Mouse (Mus musculus): ENCODE results near the gene Bicdl1.

Bicdl1 gene

GRCm38 (mm10) chr5:115658352-115658751 is 73.1 kb downstream of the Bicdl1 start:
- TF ChIP-seq GATA4 (IDR thresholded peaks at IDR 0.05; ENCODE audit: insufficient replicate concordance, low read length) = no peak

DNA sequence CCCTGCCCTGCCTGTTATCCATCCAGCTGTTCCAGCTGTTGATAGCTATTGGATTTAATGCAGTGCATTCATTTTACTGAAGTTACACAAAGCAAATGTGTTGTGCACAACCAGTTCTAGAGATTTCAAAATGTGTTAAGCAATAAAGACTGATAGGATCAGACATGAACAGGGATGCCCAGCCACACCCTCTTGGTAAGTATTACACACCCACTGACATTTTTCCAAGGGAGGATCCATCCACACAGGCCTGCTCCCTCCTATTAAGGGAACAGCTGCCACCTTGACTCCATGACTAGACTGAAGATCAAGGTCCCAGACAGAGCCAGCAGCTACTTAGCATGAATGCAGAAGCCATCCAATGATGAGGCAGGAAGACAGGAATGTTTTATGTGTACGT is 74.2 kb downstream of the Bicdl1 start:
- TF ChIP-seq GATA4 (IDR thresholded peaks at IDR 0.05; ENCODE audit: insufficient replicate concordance, low read length) = no peak

DNA sequence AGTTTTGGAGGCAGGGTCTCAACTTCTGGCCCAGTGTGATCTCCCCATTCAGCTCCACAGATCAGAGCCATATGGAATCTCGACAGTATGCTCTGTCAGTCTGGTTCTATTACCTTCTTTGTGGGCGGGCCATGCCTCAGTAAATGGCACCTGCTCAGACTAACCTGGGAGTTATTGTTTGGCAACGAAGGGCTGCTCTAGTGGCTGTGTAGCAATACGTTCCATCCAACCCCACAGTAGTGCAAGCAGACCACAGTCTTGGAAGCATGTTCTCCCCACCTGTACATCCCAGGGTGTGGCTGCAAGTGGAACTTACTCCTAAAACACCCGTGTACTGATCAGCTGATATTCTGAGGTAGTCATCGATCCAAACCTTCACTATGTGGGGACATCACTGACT is 74.7 kb downstream of the Bicdl1 start:
- TF ChIP-seq GATA4 (IDR thresholded peaks at IDR 0.05; ENCODE audit: insufficient replicate concordance, low read length) = no peak

DNA sequence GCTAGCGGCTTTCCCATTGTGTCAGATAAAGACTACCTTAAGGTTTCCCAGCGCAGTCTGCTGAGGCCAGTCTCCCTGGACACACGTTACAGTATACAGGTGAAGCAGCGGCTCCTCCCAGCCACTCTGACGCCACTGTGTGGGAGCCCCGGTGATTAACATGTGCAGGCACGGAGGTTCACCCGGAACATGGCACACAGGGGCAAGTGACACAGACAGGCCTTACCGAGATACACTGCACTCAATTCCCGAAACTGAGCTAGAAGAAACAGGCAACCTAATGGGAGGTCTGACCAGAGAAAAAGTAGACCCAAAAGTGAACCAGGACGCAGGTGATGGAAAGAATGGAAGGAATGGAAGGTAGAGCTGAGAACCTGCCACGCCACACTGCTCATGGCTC is 77.6 kb downstream of the Bicdl1 start:
- TF ChIP-seq GATA4 (IDR thresholded peaks at IDR 0.05; ENCODE audit: insufficient replicate concordance, low read length) = no peak

- TF ChIP-seq GATA4 (IDR thresholded peaks at IDR 0.05; ENCODE audit: insufficient replicate concordance, low read length) = peak; percentile 77; the same call in 1 of the 2 replicates
Observed at GRCm38 (mm10) chr5:115652681-115653575, 78.5 kb downstream of the Bicdl1 start.

GRCm38 (mm10) chr5:115651821-115652220 is 79.6 kb downstream of the Bicdl1 start:
- no peak for TF ChIP-seq GATA4 (IDR thresholded peaks at IDR 0.05; ENCODE audit: insufficient replicate concordance, low read length)

DNA sequence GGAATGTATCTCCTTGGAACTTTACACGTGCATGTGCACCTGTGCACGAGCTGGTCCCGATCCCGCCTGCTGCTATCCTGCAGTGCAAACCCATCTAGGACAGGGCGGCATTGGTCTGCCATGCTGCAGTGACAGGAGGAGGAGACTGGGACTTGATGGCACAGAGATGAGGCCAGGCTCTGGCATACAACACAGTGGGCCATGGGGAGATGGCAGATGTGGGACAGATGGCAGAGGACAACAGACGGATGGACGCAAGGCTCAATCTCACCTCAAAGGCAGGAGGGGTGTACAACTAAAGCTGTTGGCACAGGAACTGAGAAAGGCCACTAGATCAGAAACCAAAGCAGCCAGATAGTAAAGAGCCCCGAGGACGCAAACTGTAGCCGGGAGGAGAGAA is 80.5 kb downstream of the Bicdl1 start:
- TF ChIP-seq GATA4 (IDR thresholded peaks at IDR 0.05; ENCODE audit: insufficient replicate concordance, low read length) = no peak

DNA sequence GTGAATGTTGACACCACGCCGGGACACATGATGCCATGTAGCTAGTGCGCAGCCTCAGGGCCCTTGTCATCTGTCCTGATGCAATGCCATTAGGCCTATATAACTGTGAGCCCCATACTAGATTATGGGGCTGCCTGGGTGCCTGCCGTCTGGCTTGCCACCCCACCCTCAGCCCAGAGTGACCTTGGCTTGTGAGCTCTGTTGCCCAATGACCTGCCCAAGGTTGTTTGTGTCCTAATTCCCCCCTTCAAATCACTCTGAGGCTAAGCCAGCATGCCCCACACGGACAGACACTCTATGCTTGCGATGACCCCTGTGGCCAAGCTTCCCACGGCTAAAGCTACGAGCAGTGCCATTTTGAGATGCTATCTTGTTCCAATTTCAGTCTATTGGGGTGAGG is 81.7 kb downstream of the Bicdl1 start:
- no peak for TF ChIP-seq GATA4 (IDR thresholded peaks at IDR 0.05; ENCODE audit: insufficient replicate concordance, low read length)

DNA sequence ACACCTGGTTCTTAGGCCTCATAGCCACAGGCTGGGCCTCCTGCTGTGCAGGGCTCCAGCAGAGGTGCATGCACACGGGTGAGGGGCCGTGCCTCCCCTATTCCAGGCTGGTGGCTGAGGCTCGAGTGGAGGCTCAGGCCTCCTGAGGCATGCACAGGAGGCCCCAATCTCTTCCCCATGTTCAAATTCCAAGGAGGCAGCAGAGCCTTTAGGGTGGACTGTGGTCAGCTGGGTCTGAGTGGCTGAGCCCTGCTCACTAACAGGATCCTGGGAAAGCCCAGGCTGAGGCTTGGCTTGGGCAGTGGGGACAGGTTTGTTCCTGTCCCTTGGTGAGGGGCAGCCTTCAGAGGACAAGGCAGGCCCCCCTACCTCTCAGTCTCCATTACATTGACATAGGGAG is 82.5 kb downstream of the Bicdl1 start:
- no peak for TF ChIP-seq GATA4 (IDR thresholded peaks at IDR 0.05; ENCODE audit: insufficient replicate concordance, low read length)

- no peak for TF ChIP-seq GATA4 (IDR thresholded peaks at IDR 0.05; ENCODE audit: insufficient replicate concordance, low read length)
Observed at GRCm38 (mm10) chr5:115644192-115644591, 87.2 kb downstream of the Bicdl1 start.

- TF ChIP-seq GATA4 (IDR thresholded peaks at IDR 0.05; ENCODE audit: insufficient replicate concordance, low read length) = no peak
Observed at GRCm38 (mm10) chr5:115635536-115635935, 95.9 kb downstream of the Bicdl1 start.

DNA sequence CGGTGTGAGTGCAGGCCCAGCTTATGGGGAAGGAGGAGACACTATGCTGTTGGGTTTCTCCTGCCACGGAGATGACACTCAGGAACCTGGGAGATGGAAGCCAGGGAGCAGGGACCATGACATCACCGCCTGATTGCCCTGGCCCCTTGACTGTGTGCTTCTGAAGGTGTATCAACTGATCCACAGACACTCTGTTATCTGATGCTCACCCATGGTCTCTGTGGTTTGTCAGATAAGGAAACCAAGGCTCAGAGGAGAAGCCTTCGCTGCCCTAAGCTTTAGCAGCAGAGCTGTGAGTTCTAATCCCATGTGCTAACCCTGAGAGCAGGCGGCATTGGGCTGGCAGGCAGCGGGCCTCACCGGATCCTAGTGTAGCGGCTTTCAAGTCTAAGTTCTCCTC is 97.4 kb downstream of the Bicdl1 start:
- TF ChIP-seq GATA4 (IDR thresholded peaks at IDR 0.05; ENCODE audit: insufficient replicate concordance, low read length) = no peak

GRCm38 (mm10) chr5:115633060-115633459 is 98.4 kb downstream of the Bicdl1 start:
- no peak for TF ChIP-seq GATA4 (IDR thresholded peaks at IDR 0.05; ENCODE audit: insufficient replicate concordance, low read length)

DNA sequence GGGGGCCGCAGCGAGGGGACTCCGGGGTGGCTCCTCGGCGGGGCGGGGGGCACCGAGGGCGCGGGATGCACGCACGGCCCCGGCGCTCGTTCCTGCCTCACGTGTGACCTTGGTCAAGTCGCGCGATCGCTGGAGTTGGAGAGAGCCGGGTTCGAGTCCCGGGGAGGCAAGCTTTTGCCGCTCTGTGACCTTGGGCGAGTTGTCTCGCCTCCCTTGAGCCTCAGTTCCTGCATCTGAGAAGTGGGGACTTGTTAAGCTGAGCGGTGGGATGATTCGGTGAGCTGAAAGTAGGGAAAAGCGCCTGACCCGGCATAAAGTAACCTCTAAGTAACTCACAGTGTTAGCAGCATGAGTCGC is 99.1 kb downstream of the Bicdl1 start:
- TF ChIP-seq GATA4 (IDR thresholded peaks at IDR 0.05; ENCODE audit: insufficient replicate concordance, low read length) = no peak

GRCm38 (mm10) chr5:115631505-115632357 is 99.7 kb downstream of the Bicdl1 start, which contains the start of gene Rab35:
Rab35 (plus strand) TSS chr5:115631908.
- no peak for TF ChIP-seq GATA4 (IDR thresholded peaks at IDR 0.05; ENCODE audit: insufficient replicate concordance, low read length)

- no peak for TF ChIP-seq GATA4 (IDR thresholded peaks at IDR 0.05; ENCODE audit: insufficient replicate concordance, low read length)
Observed at GRCm38 (mm10) chr5:115630291-115630690, 101.1 kb downstream of the Bicdl1 start.
